Mouse (Mus musculus) monocyte, adult 5-6 weeks (primary cell): ENCODE measurements at regions not wholly inside any gene's neighbourhood (a gene's known extent, or its start where the extent isn't known, plus 50 kb on each side); places are given as distances from the start of the nearest gene placed in this dataset.

Experiments used
- ATAC-seq: fragments of 153-309, 156-312 bp; replicated peaks from 2 replicates; pipeline ENCODE4 v1.8.0; 2017; ENCODE audit warnings: mild to moderate bottlenecking; ENCODE audit not compliant: low TSS enrichment, insufficient number of reproducible peaks, severe bottlenecking, poor library complexity, low FRiP score

DNA sequence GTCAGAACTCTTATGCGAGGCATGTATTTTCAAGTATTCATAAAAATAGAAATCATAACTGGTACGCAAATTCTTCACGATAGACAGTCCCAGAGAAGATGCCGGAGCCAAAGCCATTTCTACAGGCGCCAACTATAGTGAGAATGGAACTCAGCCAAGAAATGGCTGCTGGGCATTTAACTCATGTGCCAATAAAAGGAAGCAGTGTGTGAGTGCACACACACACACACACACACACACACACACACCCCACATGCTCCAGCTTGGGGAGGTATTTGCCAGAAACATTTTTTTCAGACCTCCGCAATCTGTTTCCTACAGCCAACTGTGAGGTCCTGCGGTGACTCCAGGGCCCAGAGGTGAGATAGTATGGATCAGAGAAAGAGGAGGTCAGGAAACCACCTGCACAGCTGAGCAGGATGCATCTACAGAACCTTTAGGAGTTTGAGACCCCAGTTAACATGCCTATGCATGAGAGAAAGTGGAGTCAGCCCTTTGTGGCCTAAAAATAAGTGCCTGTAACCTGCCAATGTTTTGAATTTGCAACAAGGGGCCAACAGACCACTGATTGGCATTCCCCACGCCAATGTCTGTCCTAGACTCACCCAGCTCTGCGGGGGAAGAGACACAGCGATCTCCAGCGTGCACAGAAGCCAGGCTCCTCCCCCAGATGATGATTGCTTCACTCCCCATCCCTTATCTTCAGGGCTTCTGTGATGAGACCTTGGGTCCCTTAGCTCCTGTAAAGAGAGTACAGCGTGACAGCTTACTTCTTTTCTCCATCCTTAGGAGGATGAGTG, 262.1 kb upstream of the Sp8 start:
- ATAC-seq = no peak

DNA sequence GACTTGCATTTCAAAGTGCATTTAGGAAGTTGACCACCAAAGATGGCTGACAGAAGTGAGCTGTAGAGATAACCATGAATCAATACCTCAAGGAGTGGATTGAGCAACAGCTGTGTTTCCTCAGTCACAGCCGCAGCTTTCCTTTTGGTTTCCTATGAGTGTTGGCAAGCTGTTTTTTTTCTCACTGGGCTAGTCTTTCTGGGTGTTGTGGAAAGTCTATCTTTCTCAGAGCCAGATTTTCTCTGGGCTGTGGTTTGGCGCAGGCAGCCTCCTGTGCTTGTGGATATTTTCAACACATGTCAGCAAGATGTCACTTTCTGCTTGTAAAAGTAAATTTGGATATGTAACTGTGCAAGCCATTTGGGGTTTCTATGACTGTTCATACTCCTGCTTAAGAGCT, 268.6 kb upstream of the Sp4 start:
- no peak for ATAC-seq

DNA sequence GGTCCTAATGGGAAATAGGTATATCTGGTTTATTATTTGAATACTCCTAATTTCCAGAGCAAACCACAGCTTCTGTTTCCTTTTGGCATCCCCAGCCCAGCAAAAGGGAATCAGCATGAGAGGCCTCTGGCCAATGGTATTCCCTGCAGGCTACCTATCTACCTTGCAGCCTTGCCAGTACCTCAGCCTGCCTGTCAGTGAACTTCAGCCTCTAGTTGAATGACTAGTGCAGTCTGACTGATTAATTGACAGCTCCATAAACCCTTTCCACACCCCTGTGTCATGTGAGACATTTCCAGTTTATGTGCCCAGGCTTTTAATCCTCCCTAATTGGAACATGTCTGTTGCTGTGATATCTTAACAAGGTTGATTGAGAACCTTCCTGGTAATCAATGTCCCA, 265.4 kb upstream of the Sp4 start:
- no peak for ATAC-seq

DNA sequence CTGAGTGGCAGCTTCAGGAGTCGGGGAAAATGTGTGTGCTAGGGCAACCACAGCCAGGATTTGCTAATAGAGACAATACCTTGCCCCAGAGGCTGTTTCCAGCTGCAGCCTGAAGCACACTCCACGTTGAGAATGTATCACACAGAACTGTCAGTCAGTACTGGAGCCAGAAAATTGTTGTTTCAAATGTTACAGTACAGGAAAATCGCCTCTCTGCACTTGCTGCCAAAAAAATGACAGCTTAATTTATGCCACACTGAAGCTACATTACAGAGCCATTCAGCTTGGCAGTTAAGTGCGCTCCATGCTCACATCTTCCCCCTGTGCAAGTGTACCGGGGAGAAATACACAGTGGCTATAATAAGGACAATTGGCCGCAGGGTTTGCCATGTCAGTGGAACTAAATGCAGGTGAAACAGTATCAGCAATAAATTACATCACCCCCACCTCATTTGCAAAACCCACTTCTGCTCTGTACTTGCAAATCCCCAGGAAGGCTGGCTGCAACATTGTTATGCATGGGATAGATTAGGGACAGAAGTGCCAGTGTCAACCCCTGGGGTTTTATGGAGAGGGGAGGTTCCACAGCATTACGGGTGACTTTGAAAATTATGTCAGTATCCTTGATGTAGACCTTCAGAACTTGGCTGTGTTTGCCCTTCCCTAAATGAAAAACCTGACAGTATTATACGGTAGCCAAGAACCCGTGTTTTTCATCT, 263.3 kb upstream of the Sp4 start:
- no peak for ATAC-seq

DNA sequence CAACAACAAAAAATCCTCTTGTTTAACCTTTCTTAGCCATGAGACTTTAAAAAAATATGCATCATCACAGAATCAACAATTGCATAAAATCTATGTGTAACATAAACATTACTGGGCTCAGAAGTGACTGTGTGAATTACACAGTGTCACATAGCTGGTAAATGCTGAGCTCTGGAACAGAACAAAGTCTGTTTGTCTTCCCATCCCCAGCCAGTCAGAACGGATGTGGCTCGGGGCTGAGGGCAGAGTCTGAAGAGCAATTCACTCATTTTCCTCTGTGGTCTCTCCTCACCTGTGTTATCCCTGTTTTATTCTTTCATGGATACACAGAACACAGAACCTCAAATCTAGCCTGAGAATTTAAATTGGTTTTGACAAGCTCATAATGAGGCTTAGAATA, 261.0 kb upstream of the Sp4 start:
- no peak for ATAC-seq

DNA sequence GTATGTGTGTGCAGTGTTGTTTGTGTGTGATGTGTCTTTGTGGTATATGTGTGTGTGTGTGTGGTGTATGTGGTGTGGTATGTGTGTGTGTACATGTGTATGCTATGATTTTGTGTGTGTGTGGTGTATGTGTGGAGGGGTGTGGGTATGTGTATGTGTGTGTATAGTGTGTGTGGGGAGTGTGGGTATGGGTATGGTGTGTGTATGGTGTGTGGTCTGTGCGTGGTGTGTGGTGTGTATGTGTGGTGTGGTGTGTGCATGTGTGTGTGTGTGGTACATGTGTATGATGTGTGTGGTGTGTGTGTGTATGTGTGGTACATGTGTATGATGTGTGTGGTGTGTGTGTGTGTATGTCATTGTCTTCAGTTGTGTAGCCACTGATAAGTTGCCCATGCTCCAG, 247.8 kb upstream of the Sp4 start:
- no peak for ATAC-seq

DNA sequence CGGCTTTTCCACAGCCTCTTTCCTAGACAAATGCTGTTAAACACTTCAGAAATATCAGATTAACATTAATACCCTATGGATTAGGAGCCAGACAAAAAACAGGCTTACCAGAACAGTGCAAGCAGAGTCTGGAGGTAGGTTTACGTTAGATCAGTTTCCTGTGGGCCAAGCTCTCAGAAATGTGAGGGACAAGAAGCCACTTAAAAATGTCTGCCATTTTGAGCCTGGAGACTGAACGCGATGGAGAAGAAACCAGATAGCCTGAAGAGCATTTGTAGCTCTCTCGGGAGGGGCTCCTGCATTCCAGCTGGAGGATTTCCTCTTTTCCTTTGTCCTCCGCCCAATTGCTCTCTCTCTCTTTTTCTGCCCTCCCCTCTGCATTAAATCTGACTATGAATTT, 239.1 kb upstream of the Sp4 start:
- ATAC-seq = no peak

DNA sequence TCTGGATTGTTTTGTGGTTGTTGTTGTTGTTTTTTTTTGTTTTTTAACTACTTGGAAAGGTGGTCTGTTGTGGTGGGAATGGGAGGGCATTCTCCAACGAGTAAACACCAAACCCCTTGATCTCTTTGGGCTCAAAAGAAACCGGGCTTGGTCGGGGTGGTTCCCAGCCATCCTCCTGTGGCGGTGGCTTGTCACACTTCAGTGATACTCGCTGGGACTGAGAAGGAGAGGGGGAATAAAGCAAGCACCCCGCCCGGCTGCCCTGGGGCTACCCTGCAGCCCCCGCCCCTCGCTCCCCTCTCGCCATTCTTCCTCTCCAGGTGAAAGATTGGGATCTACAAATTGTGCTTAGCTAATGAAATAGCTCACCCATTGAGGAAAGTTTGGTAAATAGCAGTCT, 229.3 kb upstream of the Sp4 start:
- ATAC-seq = no peak

DNA sequence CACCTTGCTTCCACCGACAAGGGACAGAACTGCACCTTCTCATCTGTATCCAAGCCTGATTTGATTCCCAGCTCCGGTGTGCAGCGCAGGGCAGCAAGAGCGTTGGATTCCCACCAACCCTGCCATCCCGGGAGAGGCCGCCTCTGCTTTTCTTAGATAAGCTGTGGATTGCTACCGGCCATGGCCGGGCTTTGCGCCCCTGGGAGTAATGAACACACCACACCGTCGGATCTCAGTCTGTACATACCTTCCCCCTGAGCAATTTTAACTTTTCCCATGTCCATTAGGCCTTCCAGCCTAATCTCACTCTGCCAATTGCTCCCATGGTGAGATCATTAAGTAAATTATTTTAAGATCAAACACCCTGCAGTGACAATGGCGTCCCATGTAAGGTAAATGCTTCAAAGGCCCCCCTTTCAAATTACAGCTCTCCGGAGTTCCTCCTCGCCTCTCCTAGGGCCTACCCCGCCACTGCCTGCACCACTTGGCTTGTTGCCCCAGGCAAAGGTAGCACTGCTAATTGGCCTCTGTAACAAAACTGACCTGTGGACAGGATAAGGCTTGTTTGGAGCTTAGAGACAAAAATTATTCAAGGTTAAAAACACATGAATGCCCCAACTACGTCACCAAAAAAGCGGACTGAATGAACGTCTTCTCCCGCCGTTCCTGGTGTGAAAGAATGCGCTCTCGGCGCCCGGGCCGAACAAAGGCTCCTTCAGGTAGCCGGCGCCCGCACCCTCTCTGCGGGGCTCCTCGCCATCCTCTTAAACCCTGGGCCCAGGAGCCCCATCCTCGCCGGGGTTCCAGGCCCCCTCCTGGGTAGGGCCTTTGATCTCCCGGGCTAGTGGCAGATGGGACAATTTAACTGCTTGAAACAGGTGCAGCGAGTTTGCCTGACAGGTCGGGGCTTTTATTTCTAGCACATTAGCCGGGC, 228.5 kb upstream of the Sp4 start:
- ATAC-seq = no peak

DNA sequence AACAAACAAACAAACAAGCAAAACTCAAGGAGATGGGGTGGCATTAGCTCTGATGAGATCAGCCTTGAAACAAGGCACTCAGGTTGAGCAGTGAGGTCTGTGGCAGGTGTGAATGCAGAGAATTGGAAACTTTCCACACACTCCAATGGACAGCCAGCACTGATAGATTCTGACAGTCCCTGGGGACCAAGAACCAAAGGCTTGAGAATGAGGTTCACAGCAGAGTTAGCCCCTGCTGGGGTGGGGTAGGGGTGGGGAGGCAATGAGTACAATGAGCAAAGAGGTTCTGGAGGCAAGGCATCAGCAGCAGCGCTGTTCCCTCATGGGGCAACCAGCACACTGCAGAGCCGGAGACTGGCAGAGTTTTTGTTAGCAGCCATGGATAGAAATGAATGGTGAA, 220.5 kb upstream of the Sp4 start:
- no peak for ATAC-seq

DNA sequence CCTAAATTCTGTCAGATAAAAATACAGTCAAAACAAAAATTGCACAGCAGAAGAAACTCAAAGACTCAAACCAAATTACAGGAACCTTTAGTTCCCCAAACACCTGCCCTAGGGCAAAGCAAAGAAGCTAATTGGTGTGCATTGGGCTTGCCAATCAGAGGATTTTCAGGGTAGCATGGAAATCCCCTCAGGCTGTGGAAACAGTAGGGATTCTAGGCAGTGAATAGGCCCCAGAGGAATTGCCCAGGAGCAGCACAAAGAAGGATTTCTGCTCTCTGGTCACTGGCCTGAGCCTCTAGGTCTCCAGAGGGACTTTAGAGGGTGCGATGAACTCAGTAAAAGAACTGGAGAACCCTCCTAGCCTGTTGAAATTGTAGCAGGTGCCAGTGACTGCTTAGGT, 220.1 kb upstream of the Sp4 start:
- ATAC-seq = no peak

DNA sequence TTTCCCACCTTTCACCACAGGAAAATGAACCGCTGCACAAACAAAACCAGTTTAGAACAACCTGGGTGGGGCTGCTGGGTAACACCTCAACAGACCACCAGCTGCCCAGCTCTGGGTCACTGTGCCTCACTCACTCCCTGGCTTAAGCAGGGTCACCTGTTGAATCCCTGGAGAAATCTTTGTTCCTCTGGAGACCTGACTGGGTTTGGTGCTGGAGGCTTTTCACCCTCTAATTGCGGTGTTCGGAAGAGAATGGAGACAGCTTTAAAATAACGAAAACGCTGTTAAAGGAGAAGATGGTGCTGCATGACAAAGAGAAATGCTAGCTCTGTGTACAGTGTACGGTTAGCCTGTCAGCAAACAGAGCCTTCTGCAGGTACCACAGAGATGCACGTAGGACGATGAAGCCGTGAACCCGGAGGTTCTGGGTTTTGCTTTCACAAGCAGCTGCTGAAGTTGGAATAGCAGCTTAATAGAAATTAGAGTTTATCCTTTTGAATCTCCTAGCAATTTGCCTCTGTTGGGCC, 218.6 kb upstream of the Sp4 start:
- no peak for ATAC-seq

DNA sequence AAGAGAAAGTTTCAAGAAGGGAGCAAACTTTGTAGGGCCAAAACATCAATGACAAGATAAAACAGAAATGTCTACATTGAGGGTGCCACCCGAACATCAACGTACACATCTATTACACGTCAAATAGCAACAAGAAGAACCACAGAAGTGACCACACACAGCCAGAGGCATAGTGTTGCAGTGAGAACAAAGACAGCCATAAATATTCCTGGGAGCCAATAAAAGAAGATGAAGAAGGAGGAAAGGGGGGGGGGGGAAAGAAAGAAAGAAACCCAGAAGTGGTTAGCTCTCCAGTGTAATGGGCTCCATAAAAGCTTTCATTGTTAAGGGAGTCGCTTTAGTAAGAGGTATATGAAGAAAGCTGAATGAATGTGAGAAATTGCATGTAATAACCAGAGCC, 209.7 kb upstream of the Sp4 start:
- no peak for ATAC-seq

DNA sequence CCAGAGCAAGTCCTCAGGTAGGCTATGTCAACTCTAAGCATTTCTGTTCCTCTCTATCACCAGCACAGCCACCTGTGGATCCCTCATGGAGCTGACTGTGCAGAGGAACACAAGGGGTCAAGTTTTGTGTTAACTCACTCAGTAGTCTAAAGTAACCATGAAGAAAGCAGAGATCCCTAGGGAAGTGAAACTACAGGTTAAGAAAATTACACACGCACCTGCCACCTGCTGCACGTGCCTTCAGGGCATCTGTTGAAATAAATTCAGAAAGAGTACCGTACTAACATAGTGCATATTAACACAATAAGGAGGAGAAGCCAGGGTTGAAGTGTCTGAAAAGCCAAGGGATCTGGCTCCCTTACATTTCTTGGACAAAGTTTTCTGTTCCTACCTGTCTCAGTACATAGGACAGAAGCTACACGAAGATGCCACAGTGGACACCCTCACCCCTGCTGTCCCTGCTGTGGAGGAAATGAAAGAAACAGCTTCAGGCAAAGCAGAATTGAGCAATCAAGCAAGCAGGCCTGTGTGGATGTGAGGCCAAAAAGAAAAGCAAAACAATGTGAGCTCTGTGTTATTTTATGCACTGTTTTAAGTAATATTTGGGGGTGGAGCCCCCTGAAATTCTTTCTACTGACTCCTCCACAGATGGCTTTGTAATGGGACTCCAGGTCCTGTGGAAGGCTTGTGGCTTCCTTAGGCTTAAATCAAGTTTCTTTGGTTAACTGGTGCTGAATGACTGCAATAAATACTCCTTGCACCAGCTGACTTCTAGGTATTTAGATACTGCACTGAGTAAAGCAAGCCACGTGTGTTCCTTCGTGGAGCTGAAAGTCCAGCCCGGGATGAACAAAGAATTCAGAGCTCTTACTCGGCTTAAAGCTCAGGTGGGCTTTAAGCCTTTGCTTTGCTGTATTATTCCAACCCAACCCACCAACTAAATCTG, 208.0 kb upstream of the Sp4 start:
- no peak for ATAC-seq

DNA sequence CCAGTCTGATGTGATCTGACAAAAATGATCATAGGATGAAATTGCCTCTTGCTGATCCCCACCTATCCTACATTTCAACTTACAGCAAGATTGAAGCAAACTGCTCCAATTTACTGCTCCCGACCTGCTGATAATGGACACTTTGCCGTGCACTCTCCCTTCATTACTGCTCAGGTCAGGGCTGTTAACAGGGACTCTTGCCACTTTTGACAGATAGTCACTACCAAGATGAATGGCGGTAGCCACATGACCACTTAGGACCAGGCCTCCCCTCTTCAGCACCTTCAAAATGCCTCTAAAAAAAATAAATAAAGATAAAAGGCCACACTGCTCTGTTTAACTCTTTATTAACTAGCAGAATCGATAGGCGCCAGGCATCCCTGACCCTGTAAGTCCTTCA, 199.2 kb upstream of the Sp4 start:
- ATAC-seq = no peak

DNA sequence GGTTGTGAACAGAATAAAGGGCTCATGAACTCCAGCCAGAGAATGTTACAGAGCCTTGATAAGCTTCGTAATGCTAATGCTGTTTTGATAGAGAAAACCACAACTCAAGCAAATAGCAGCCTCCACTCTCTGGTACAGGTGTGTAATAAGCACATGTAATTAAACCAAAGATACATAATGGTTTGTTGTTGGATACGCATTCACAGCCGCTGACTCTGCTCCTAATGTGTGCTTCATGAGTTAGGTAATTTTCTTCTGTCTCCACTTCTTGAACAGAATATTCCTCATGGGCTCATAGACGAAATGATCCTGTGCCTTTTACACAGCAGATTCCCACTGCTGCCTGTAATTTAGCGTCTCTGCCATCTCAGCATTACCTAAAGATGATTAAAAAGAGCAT, 186.8 kb upstream of the Sp4 start:
- ATAC-seq = no peak

DNA sequence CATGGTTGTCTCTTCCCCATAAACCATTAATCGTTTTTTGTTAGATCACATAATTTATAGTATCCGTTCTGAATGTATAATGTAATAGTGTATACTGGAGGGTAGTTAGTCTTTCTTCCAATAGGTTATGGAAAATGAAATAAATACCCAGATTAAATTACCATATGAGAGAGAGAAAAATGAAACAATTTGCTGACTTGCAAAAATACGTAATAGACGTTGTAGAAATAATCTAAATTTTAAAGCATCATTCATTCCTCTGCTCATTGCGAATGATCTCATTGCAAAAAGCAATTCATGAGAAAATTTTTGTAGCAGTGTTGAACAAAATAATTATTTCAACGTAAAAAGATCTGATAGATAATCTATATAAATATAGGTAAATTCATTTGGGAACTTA, 185.2 kb upstream of the Sp4 start:
- ATAC-seq = no peak

DNA sequence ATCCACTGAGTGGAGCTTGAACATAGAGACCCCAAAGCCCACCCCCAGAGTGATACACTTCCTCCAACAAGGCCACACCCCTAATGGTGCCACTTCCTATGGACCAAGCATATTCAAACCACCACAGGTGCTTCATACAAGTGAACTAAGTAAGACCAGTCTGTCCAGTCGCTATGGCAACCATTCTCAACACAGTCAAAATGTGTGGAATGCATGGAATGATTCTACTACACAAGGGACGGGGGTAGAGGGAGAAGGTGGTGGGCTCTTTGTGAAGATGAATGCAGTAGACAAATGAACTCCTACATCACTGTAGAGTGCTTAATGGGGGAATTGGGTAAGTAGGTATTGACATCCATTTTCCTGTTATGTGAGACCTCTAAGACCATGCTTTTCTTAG, 180.1 kb upstream of the Sp4 start:
- no peak for ATAC-seq
